Mouse (Mus musculus) fibroblast of lung, adult 2 months (primary cell): ENCODE results near the gene Olfr77.

Experiments
- DNase-seq: peaks from one replicate; pipeline ENCODE4 v3.0.0-alpha.2; 2011; ENCODE audit warnings: low read depth

Olfr77 gene

GRCm38 (mm10) chr9:19916565-19916964, at the start of gene Olfr77:
TSS of gene Olfr77 (plus strand) at chr9:19916865.
- no peak for DNase-seq

GRCm38 (mm10) chr9:19887904-19888303, 28.8 kb upstream of the Olfr77 start, which contains the start of gene Olfr862:
TSS of gene Olfr862 (minus strand) at chr9:19888004.
- no peak for DNase-seq

GRCm38 (mm10) chr9:19911170-19911569, 5.5 kb upstream of the Olfr77 start:
- DNase-seq: no peak
